Mouse (Mus musculus): ENCODE measurements around the gene Itfg2. TPM values are rescaled to one million over a fixed set of nuclear protein-coding genes. Genes with fewer than 3 reads are reported as not detected.
A peak's percentile ranks its signal among the peaks of the same experiment; 100 is the strongest.

Gene Itfg2
- total RNA-seq (2015; ENCODE audit: low replicate concordance), result 3.6 and 37.3 TPM in 2 replicates
- total RNA-seq (2017; ENCODE audit: low replicate concordance), result 5.9 and 19.5 TPM in 2 replicates

GRCm38 (mm10) chr6:128424269-128425019 lies at the start of gene Itfg2:
Gene Itfg2, minus strand, starts transcription at chr6:128424931.
- ATAC-seq (replicated peaks; ENCODE audit: low FRiP score, poor library complexity, severe bottlenecking), result peak; percentile 97

- no peak for ATAC-seq (replicated peaks; ENCODE audit: low FRiP score, poor library complexity, severe bottlenecking)
Observed at GRCm38 (mm10) chr6:128474112-128474511, 49.4 kb upstream of the Itfg2 start.

GRCm38 (mm10) chr6:128469451-128469850 lies 44.7 kb upstream of the Itfg2 start:
- ATAC-seq (replicated peaks; ENCODE audit: low FRiP score, poor library complexity, severe bottlenecking), result no peak; the same call in 1 of the 2 replicates

- no peak for ATAC-seq (replicated peaks; ENCODE audit: low FRiP score, poor library complexity, severe bottlenecking)
Observed at GRCm38 (mm10) chr6:128467298-128467697, 42.6 kb upstream of the Itfg2 start.

GRCm38 (mm10) chr6:128466563-128466962 lies 41.8 kb upstream of the Itfg2 start:
- ATAC-seq (replicated peaks; ENCODE audit: low FRiP score, poor library complexity, severe bottlenecking), result no peak

- no peak for ATAC-seq (replicated peaks; ENCODE audit: low FRiP score, poor library complexity, severe bottlenecking)
Observed at GRCm38 (mm10) chr6:128466043-128466442, 41.3 kb upstream of the Itfg2 start.

- no peak for ATAC-seq (replicated peaks; ENCODE audit: low FRiP score, poor library complexity, severe bottlenecking)
Observed at GRCm38 (mm10) chr6:128464996-128465395, 40.3 kb upstream of the Itfg2 start.

- ATAC-seq (replicated peaks; ENCODE audit: low FRiP score, poor library complexity, severe bottlenecking), result no peak
Observed at GRCm38 (mm10) chr6:128461606-128462005, 36.9 kb upstream of the Itfg2 start.

- no peak for ATAC-seq (replicated peaks; ENCODE audit: low FRiP score, poor library complexity, severe bottlenecking)
Observed at GRCm38 (mm10) chr6:128460729-128461503, 36.2 kb upstream of the Itfg2 start.

- ATAC-seq (replicated peaks; ENCODE audit: low FRiP score, poor library complexity, severe bottlenecking), result no peak
Observed at GRCm38 (mm10) chr6:128460321-128460720, 35.6 kb upstream of the Itfg2 start.

GRCm38 (mm10) chr6:128457186-128457585 lies 32.5 kb upstream of the Itfg2 start:
- no peak for ATAC-seq (replicated peaks; ENCODE audit: low FRiP score, poor library complexity, severe bottlenecking)

- no peak for ATAC-seq (replicated peaks; ENCODE audit: low FRiP score, poor library complexity, severe bottlenecking)
Observed at GRCm38 (mm10) chr6:128455835-128456605, 31.3 kb upstream of the Itfg2 start.

GRCm38 (mm10) chr6:128447063-128447462 lies 22.3 kb upstream of the Itfg2 start:
- no peak for ATAC-seq (replicated peaks; ENCODE audit: low FRiP score, poor library complexity, severe bottlenecking)

- 0 out of 2 replicates have a peak, but pooled peaks have one; percentile 61 for ATAC-seq (replicated peaks; ENCODE audit: low FRiP score, poor library complexity, severe bottlenecking)
Observed at GRCm38 (mm10) chr6:128445761-128446535, 21.2 kb upstream of the Itfg2 start.

GRCm38 (mm10) chr6:128440238-128440637 lies 15.5 kb upstream of the Itfg2 start:
- ATAC-seq (replicated peaks; ENCODE audit: low FRiP score, poor library complexity, severe bottlenecking), result no peak

- peak; percentile 33 for ATAC-seq (replicated peaks; ENCODE audit: low FRiP score, poor library complexity, severe bottlenecking)
Observed at GRCm38 (mm10) chr6:128438871-128439341, 14.2 kb upstream of the Itfg2 start.

GRCm38 (mm10) chr6:128438317-128438870 lies 13.7 kb upstream of the Itfg2 start, which contains the start of gene Fkbp4:
Gene Fkbp4, minus strand, starts transcription at chr6:128438677.
- peak; percentile 95 for ATAC-seq (replicated peaks; ENCODE audit: low FRiP score, poor library complexity, severe bottlenecking)

GRCm38 (mm10) chr6:128437731-128438316 lies 13.1 kb upstream of the Itfg2 start:
- peak; percentile 13; the same call in 1 of the 2 replicates for ATAC-seq (replicated peaks; ENCODE audit: low FRiP score, poor library complexity, severe bottlenecking)

All from erythroid progenitor cell, adult 5-6 weeks (primary cell).